Mouse (Mus musculus) lung, postnatal 14 days (tissue): ENCODE measurements at regions not wholly inside any gene's neighbourhood (a gene's known extent, or its start where the extent isn't known, plus 50 kb on each side); places are given as distances from the start of the nearest gene placed in this dataset.
A peak's percentile ranks its signal among the peaks of the same experiment; 100 is the strongest.
"Not testable (repeated sequence)": the region's sequence is repeated elsewhere in the genome, so short reads cannot be mapped to it uniquely, and the experiment has no call there.

Experiments
- DNase-seq: peaks from one replicate; pipeline ENCODE4 v3.0.0; 2021

DNA sequence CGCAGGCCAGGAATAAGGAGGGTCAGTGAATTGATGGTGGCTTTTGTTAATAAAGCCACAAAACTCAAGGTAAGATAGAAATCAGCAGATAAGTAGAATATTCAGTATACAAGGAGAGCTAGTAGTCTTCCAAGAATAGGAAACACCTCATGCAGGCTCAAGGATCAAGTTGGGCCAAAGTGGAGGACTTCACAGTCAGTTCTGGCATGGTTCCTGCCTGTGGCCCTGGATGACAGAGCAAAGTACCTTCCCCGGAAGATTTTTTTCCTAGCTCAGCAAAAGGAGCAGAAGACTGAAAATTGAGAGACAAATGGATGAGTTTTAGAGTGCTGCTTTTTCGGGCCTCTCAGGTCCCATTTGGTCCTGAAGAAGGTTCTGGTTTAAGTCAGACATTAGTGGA is 420.9 kb upstream of the Htr2a start:
- no peak for DNase-seq

GRCm38 (mm10) chr14:74222093-74222492 is 418.5 kb upstream of the Htr2a start:
- DNase-seq = no peak

DNA sequence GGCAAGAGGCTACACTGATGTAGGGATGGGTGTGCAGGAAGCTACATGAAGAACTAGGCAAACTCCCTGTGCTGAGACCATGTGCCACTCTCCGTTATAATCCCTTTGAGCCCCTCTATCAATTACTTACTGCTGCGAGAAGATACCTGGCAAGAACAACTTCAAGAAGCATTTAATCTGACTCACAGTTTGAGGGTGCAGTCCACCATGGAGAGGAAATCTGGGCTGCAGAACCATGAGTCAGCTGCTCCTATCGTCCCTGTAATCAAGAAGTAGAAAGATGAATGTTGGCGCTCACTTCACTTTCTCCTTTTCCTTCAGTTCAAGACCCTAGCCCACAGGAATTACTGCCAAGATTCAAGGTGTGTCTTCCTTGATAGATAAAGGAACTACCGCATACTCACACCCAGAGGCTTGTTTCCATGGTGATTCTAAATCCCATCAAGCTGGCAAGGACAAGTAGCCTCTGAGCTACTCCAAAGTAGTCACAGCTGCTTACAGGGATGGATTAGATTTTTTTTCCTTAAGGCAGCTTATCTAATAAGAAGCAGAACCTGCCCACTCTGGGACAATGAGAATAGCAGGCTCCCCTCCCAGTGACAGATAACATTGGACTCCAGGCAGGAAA is 411.0 kb upstream of the Htr2a start:
- no peak for DNase-seq

DNA sequence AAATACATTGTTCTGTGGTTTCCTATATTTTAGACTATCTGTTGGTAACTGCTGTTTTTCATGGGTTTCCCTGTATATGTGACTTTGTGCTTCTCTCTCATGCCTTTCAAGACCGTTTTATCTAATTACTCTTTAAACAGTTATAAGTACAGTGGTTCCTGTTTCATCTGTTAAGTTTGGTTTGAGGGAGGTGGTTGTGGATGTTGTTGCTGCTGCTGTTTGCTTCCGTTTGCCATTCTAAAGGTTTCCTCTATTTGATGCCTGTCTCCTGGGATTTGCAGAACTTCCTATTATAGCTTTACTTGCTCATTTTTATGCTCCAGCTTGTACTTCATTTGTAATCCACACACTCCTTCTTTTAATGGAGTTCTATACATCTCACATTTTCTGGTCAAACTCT is 400.4 kb upstream of the Htr2a start:
- DNase-seq = no peak

DNA sequence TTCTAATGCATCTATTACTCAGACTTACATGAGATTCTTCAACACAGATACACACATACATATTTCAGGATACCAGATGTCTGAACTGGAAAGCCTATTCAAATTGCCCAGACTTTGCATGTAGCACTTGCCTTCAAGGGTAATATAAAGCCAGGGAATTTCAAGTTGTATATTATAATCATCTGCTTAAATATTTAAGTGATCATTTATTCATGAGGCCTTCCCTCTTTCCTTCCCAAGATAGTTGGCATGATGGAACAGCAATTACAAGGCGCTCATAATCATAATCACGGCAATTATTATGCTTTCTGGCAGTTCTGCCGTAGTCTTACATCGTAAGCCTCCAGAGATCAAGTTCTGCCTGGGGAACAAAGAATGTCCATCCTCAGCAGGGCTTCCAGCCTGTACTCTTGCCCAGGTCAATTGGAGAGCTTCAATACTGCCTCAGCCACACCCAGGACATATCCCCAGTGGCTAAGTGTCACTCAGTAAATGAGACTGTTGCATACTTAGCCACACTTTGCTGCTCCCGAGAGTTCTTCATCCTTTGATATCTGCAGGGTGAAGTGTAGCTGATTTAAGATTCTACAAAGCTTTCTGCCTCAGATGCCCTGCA is 391.3 kb upstream of the Htr2a start:
- DNase-seq = no peak

GRCm38 (mm10) chr14:74250021-74250420 is 390.6 kb upstream of the Htr2a start:
- no peak for DNase-seq

DNA sequence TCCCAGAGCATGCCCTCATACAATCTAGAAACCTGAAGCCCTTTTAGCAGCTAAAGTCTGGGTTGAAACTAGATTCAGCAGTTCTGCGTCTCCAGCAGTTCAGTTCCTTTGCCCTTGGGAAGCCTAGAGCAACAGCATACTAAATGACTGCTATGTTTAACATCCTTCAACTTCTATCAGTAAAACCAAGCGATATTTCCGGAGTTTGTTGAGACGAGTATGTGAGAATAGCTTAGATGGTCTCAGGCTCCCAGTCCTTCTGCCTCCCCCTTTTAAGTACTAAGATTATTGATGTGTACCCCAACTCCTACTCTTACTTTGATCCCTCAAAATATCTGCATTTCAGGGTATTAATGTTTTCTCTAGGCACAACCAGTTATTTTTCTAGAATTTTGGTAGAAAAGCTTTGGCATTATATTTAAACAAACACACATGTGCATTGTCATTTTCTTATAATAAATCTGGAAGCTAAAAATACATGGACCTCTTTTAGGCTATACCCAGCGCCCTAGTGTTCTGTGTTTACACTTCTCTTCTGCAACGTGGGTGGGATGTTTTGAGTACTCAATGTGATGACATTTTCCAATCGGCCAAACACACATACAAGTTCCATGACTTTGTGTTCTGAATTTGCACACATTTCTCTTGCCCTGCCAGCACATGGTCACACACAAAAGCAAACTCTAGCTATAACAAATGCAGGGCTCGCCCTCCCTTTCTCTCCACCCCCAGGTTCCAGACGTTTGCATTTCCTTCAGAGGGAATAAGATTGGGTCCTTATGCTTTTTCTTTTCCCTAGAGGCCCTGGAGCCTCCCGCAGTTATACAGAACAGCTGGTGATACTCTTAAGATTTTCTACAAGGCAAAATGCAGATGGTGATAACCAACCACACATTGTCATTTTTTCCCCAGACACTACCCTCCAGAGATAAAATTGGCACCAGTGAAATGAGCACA is 388.2 kb upstream of the Htr2a start:
- no peak for DNase-seq

DNA sequence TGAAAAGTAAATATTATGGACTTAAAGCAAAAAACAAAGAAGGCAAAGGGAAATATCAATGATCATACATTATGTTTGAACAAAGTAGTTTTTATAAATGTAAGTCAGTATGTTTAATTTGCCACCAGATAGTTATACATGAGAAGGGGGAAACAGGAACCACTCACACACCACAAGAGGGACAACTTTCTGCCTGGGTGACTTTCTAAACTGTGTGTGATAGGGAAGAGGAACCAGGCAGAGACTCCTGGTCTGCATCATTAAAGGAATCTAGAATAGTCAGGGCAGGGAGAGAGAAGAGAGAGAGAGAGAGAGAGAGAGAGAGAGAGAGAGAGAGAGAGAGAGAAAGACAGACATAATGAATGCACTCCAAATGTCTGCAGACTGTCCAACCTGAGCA is 385.6 kb upstream of the Htr2a start:
- DNase-seq = no peak

DNA sequence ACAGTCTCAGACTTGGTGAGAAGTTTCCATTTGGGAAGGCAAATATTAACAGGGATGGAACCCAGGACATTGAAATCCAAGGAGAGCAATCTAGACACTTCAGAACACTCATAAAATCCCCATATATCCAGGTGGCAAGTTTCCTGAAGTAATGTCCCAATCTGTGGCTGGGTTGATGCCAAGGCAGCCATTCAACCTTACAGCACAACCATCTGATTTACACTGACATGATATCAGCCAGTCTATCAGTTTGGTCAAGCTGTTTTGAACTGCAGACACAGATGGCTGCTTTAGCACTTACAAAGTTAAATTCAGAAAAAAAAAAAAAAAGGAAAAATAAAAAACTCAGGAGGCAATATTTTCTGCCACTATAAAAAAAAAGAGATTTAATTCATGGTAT is 381.2 kb upstream of the Htr2a start:
- no peak for DNase-seq

DNA sequence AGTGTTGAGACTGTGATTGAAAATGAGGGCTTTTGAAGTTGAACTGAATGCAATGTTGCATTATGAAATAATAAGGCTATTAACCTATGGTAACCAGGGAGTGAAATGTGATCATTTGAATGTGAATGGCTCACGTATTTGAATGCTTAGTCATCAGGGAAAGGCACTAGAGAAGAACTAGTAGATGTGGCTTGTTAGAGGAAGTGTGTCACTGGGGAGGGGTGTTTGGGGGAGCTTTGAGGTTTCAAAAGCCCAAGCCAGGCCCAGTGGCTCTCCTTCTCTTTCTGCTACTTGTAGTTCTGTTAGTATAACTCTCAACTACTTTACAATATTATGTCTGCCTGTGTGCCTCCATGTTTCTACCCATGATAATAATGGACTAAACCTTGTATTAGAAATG is 373.6 kb upstream of the Htr2a start:
- no peak for DNase-seq

GRCm38 (mm10) chr14:74294560-74294959 is 346.1 kb upstream of the Htr2a start:
- no peak for DNase-seq

- DNase-seq = no peak
These were observed 336.2 kb upstream of the Htr2a start for GRCm38 (mm10) chr14:74304483-74304882.

DNA sequence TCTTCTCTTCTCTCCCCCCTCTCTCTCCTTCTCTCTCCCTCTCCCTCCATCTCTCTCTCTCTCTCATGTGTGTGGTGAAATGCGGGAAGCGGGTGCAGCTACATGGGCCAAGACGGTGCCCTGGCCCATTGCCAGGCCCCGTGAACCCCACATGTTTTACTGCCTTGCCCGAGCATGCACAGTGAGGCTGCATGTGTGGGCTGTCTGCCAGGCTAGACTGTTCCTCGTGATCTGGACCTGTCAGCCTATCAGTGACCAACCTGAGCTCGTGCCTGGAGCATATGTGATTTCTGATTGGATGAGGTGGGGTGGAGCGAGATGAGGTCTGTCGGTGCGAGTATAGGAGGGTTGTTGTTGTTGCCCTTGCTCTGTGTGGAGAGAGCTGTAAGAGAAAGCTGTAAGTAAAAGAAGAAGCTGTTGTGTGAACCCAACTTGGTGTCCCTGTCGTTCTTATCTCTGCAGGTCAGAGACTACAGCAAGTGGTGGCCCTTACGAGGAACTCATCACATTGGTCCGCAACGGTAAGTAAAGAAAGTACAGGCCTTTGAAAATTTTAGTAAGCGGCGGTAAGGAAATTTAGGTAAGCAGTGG is 333.8 kb upstream of the Htr2a start:
- DNase-seq = no peak

DNA sequence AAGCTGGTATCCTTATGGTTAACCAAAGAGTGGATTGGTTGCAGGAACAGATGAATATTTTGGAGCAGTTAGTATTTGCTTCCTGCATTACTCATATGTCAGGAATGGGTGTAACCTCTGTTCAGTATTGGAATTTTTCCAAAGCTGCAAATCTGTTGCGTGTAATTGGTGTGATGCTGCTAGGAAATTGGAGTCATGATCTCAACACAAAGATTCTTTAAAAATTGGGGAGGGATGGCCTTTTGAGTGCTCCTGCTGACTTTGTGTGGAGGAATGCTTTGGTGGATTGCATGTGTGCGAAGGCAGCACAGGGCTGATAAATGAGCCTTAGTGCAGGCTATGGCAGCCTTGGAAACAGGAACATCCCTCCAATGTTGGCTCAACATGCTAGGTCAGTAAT is 331.2 kb upstream of the Htr2a start:
- DNase-seq = not testable (repeated sequence)

DNA sequence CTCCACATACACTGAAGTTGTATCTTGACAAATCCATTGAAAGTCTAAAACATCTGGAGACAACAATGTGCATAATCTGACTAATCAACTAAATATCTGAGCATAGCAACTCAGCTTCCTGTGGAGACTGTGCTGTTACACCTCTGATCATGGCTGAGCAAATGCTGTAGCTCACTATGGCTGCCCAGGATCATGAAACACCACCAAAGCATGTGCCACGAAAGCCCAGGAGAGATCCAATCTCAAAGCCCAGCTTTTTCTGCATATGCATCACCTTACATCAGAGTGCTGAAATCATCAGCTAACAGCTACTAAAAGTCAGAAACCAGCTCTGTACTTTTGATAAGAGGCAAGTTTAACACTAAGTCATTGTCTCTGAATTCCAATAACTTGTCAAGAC is 313.3 kb upstream of the Htr2a start:
- DNase-seq = no peak

DNA sequence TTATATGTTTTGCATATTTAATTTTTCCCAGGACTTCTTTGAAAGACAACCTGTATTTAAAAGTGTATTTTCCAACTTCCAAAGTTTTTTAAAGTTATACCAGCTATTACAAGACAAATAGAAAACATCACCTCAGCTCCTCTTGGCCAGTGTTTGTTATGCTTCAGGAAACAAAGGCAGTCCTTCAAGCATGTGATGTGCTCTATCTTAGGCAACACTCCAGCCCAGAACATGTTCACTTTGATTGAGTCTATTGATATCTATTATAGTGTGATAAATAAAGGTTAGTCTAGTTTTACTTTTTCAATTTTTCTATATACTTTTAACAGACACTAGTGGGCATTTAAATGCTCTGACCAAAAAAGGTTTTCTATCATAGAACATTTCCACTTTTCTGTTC is 289.9 kb upstream of the Htr2a start:
- no peak for DNase-seq

- peak; percentile 1 for DNase-seq
These were observed 288.4 kb upstream of the Htr2a start for GRCm38 (mm10) chr14:74352286-74352685.

DNA sequence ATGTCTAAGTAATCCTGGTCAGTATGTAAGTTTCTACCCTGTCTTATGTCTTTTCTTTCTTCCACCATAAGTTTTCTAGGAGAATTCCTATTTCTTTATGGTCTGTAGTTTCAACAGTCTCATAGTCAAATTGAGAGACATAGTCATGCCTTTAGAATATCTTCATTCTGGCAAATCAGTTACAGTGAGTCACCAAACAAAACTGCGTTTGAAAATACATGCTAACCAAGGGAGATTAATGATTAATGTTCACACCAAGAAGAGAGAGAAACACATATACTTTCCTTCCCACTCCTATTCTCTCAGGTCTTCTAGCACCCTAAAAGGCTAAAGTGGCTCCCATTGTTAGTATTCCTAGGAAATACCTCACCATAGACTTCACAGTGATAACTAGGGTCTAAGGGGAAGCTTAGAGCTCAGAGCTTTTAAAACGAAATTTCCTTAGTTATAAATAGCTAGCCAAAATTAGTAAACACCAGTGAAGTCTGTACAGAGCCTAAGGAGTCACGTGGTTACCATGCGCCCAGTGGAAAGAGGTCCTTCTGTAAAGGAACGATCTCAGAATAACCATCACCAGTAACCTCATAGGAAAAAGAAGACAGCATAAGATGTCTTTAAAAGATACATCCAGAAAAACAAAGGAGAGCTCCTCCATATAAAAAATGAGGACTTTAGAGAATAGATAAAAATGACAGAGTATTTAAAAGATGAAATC is 281.8 kb upstream of the Htr2a start:
- DNase-seq = no peak

DNA sequence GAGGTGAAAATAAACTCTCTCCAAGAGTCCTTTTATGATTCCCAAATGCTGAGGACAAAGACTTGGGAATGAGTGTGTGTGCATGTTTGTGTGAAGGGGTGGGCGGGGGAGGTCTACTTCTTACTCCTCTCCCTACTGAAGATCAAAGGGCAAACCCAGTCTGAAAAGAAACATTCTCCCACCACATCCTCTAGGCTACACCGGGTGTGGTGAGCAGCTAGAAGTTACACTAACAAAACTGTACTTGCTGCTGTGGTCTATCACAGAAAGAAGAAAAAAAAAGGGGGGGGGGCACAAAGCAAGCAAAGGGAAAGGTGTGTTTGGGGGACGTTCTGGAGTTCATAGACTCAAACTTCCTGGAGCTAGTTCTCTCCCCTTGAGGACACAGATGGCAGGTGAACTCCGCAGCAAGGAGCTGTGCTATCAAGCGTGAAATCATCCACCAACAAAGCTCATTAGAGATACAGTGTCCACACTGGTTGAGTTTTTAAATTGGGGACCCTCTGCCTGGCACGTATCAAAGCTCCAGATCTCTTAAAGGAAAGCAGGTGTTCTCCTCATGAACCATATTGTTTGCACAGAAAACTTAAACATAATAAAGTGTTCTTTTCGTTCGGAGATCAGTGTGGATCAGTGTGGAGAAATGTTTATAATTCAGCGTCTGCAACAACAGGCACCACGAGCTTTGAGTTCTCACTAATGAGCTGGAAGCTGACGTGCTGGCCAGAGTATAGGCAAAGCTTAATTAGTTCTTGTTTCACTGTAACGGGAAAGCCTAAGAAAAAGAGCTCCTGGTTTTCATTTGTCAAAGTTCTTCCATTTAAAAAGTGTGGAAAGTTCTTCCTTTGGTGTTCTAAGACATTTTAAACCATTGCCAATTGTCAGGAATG is 280.7 kb upstream of the Htr2a start:
- no peak for DNase-seq

GRCm38 (mm10) chr14:74384481-74384880 is 256.2 kb upstream of the Htr2a start:
- no peak for DNase-seq

GRCm38 (mm10) chr14:74392419-74392818 is 248.2 kb upstream of the Htr2a start:
- DNase-seq = no peak

DNA sequence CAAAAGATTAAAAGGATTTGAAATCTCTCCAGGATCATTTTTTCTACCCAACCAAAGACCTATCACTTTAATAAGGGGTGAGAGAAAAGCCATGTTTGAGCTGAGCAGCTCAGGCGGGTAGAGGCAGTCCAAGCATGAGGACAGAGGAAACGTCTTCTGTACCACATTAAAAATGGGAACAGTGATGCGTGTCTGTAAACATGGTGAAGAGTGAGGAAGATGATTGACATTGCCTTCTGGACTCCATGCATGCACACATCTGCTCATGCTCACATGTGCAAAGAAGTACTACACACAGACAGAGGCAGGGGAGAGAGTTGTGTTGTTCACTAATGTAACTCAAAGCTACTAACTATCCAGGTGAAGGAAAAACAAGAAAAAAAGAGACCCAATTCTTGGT is 243.4 kb upstream of the Htr2a start:
- no peak for DNase-seq
